Mouse (Mus musculus) cerebellum, adult 9-10 months (tissue): Measurements from ENCODE around the gene Rasgrf1.
"Not testable (repeated sequence)": the region's sequence is repeated elsewhere in the genome, so short reads cannot be mapped to it uniquely, and the experiment has no call there.

ENCODE experiments used
- DNase-seq: peaks from one replicate; pipeline ENCODE4 v3.0.0; 2022

Gene Rasgrf1

DNA sequence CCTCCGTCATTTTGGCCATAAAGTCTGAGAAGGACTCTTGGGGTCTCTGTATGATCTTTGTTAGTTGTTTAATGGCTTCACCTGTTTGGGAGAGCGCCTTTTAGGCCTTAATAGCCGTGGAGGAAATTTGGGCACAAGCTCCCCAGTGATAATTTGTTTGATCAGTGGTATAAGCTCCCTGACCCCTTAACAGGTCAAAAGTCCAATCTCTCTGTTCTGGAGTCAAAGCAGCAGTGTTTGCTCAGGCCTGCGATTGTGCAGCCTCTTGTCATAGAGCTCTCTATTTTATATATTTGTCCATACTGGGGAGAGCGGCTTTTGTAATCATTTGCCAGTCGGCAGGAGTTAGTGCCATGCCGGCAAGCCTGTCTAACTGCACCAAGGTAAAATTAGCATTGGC lies 135.5 kb downstream of the Rasgrf1 start:
- DNase-seq, result no peak

DNA sequence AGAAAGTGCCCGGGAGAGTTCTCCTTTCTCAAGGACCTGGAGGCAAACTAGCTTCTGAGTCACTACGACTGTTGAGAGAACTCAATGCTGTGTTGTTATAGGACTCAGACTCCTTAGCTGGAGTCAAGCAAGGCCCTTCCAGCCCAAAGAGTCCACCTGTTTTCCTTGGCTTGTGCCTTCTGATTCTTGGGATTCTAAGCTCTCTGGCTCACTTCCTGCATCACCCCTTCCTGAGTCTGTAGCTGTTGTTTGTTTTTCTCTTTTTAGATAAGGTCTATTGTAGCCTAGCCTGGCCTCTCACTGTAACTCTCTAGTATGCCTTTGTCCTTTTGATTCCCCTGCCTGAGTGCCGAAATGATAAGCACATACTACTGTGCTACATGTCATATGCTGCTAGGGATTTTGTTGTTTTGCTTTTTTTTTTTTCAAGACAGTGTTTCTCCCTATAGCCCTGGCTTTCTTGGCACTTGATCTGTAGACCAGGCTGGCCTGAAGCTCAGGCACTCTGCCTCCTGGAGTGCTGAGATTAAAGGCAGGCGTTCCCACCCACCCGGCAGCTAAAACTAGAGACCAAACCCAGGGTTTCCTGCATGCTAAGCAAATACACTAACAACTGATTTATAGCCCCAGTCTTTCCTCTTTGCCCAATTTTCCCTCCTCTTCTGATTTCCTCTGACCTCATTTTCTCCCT lies 138.4 kb downstream of the Rasgrf1 start:
- DNase-seq, result no peak

- no peak for DNase-seq
Observed at GRCm38 (mm10) chr9:90053852-90054251, 144.1 kb downstream of the Rasgrf1 start, which contains the start of gene Ctsh. TSS of gene Ctsh (plus strand) at chr9:90054152.

DNA sequence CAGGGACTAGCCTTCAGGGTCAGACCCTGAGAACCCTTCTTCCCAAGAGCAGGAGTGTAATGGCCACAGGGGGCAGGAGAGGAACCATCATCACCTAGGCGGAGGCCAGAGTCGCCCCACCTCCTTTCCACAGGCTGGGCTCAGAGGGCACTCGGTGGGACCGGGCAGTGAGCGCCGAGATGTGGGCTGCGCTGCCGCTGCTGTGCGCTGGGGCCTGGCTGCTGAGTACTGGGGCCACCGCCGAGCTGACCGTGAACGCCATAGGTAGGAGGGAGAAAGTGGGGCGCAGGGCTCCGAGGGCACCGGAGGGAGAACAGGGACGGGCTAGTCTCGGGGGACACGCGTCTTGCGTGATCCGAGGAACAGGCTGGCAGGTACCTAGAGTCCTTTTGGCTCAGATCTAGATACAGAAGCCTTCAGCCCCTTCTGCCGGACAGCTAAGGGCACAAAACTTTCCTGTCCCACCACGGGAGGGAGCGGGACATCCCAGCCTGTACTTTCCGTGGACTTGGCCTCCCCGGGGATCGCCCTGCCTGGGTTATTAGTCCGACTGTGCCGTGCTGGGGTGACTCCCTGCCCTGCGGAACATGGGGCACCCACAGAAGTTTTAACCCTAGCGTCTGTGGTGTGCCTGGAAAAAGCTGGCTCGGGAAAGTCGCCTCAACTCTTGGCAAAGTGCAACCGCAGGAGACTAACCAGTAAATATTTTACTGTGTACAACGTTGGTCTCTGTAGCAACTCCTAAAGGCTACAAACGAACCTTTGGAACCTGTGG lies 144.8 kb downstream of the Rasgrf1 start:
- DNase-seq, result no peak

DNA sequence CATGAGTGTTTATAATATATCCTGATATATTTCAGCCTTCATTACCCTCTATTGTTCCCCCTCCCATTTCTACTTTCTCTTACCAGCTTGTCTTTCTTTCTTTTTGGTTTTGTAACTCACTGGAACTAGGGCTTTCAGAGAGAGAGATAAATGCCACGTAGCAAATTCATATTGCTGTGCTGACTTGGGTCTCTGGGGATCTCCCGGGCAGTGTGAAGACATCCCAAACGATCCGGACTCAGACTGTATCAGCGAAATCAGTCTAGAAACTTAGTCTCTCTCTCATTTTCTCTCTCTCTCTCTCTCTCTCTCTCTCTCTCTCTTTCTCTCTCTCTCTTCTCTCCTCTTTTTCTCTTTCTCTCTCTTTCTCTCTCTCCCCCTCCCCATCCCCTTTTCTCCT lies 145.7 kb downstream of the Rasgrf1 start:
- no peak for DNase-seq

DNA sequence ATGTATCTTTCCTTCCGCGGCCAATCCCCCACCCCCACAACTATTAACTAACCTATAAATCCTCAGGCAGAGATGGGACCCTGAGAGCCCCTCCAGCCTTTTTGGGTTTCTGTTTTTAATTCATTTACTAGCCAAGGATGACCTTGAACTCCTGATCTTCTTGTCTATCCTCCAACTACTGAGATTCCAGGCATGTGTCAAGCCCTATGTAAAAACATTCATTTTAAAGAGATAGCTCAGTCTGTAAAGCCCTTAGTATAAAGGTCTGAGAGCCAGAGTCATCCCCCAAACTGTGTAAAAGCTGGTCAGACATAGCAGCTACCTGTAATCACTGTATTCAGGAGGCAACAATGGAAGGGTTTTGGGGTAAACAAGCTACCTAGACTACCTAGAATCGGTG lies 146.2 kb downstream of the Rasgrf1 start:
- no peak for DNase-seq

DNA sequence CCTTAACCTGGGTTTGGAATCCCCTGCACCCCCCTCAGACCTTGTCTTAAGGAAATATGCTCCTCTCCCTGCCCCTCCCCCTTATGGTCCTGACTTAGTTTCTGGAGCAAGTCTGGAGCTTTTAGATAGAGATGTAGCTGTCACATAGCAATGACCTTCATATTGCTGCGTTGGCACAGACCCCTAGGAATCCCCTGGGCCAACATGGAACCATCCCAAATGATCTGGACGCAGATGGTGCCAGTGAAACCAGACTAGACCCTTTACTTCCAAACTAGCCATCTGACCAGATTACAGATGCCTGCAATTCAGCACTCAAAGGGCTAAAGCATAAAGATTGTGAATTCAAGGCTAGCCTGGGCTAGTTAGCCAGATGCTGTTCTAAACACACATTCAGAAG lies 147.0 kb downstream of the Rasgrf1 start:
- no peak for DNase-seq

DNA sequence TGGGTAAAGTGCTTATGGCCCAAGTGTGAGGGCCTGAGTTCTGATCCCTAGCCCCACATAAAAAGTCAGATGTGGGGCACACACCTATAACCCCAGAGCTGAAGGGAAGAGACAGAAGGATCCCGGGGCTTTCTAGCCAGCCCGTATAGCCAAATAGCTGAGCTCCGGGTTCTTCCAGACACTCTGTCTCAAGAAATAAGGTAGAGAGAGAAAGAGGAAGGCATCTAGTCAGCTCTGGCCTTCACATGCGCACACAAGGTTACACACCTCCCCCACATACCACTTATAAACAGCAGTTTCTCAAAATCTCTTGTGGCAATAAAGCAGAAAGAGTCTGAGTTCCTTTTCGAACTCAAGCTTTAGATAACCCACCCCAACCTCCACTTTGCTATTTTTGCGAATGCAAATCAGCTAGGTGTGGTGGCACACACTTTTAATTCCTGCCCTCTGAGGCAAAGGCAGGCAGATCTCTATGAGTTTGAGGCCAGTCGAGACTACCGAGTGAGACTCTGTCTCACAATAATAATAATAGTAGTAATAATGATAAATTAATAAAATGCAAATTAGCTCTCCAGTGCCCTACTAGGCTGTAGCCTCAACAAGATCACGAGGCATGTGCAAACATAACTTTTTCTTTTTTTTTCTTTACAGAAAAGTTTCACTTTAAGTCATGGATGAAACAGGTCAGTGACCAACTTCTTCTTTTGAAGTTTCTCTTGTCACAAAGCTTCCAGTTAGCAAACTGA lies 150.3 kb downstream of the Rasgrf1 start:
- DNase-seq, result no peak

GRCm38 (mm10) chr9:90060574-90060875 lies 150.8 kb downstream of the Rasgrf1 start:
- DNase-seq, result no peak

DNA sequence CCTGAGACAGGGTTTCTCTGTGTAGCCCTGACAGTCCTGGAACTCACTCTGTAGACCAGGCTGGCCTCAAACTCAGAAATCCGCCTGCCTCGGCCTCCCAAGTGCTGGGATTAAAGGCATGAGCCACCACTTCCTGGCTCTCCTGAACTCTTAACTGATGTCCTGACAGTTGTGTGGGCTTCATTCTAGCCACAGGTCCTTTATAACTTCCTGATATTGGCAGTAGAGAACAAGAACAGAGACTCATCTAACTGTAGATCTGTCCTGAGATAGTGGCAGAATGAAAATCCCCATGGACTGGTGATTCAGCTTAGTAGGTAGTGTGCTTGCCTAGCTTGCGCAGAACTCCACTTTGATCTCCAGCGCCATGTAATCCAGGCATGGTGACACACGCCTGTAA lies 151.2 kb downstream of the Rasgrf1 start:
- DNase-seq, result not testable (repeated sequence)

DNA sequence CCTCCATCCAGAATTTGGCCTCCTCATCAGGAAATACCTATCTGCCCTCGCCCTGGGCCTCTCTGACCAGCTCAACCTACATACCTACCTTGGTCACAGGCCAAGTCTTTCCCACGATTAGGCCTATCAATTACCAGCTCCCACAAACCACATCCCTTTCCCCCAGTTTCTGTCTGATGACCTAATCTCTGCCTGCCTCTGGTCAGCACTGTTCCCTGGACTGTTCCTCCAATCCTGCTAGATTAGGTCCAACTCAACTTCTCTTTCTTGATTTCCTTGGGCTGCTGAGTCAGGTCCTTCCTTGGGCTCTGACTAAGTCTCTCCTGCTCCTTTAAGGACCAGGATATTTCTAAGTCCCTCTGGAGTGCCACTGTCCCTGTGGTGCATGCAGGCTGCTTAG lies 157.6 kb downstream of the Rasgrf1 start:
- DNase-seq, result no peak

DNA sequence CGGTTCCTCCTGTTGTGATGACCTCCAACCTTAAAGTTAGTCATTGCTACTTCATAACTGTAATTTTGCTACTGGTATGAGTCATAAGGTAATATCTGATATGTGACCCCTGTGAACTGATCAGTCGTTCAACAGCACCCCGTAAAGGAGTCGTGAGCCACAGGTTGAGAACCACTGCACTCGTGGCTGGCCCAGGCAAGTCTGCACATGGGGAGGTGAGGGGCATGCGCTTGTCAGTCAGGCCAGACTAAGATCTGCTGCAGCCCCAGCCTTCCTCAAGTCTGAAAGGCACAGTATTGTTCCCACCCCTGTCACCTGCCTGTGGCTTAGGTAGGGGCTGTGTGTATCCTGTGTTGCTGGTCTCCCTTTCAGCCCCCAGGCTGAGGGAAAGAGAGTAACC lies 159.1 kb downstream of the Rasgrf1 start:
- DNase-seq, result no peak

DNA sequence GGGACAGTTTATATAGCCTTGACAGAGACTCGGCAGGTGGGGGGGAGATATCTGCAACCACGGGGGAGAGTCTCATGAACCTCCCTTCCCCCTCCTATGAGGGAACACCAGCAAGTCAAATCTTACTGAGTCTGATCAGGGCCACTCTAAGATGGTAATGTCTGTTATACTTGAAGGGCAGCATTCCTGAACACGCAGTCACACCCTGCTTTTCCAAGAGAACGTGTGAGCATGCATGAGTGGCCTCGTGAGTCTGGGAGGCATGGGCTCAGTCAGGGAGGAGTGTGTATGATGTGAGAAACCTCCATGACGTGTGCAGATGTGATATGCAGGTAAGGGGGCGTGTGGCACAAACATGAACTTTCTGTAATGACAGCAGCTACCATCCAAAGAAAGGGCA lies 159.8 kb downstream of the Rasgrf1 start:
- DNase-seq, result no peak

- DNase-seq, result no peak
Observed at GRCm38 (mm10) chr9:90070174-90070573, 160.5 kb downstream of the Rasgrf1 start.

DNA sequence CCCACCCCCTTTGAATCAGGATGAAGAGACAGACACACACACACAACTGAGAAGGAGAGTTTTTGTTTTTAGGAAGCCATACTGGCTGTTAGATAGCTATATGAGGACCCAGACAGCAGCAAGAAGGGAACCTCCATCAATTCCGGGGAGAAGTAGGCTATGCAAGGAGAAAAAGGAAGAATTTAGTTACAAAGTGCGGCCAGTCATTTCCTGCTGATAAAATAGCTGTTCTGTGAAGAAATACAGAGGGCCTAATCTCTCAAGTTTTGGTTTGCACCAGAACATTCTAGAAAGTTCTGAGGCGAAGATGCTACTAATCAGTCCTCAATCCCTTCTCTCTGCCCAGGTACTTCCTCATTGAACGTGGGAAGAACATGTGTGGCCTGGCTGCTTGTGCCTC lies 165.6 kb downstream of the Rasgrf1 start:
- no peak for DNase-seq

DNA sequence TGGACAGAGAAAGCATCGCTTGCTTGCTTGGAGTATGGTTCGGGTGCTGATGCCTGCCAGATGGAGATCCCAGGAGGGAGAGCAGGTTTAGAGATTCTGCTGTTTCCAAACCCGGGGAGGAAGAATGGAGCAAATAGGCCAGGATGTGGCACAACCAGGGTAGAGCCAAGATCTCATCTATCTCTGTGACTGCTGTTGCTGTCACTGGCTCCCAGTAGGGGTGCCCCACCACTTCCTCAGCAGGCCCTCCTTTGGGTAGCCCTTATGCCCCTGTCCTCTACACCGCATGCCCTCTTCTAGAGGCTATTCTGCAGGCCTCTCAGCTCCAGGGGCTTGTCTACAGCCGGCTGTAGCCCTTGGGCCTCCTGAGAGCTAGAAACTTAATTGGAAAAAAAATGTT lies 166.4 kb downstream of the Rasgrf1 start:
- DNase-seq, result no peak
